Mouse (Mus musculus) liver (tissue): ENCODE measurements around the gene Lsp1.

Experiments
- DNase-seq: peaks from one replicate; pipeline ENCODE4 v3.0.0-alpha.2; 2020; ENCODE audit warnings: mixed read lengths

Lsp1 gene

DNA sequence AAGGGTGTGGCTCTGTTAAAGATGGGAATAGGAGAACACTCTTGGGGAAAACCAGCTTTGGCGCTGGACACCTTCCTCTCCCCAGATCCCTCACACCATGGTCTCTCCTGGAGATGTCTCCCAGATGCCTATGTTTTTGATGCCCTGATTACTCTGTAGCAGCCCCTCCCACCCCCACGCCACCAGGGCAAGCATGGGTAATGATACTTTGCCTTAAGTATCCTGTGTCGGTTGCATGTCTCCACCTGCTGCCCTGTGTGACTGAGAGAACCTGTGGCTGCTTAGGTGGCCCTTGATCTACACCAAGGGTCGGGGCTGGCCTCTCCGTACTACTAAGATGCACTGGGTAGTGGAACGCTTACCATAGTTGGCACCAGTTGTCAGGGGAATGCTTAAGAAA lies 17.4 kb downstream of the Lsp1 start:
- no peak for DNase-seq

DNA sequence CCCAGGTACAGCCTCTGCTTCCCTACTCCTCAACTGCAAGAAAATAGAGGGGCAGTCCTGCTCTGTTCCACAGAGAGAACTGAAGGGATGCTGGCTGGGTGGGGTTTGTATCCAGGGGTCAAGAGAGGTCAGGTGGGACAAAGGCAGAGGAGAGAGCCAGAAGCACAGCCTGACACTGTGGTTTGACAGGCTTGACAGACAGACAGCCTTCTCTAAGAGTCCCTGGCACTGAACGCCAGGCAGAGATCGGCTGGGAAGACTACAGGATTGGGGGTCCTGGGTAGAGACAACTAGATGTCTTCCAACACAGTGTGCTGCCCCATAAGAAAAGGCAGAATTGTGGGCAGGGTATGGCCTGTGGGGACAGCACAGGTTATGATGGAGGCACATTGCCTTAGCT lies 18.0 kb downstream of the Lsp1 start:
- no peak for DNase-seq

DNA sequence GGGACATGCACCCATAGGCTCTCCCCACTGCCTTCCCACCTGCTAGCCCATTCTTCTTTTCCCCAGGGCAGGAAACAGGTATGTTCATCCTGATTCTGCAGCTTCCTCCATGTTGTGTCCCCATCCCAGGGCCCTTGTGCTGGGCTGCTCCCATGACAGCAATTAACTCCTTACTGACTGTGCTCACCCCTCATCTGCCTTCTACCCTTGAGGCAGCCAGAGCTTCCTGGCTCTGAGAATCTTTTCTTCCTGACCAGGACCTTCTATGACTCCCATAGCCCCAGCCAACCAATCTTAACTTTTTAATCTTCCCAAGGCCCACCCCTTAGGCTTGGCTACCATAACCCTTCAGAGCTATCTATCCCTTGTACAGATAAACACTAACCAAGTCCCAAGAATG lies 18.7 kb downstream of the Lsp1 start:
- DNase-seq, result no peak

GRCm38 (mm10) chr7:142479886-142480285 lies 19.3 kb downstream of the Lsp1 start:
- DNase-seq, result no peak

- no peak for DNase-seq
These were observed 20.1 kb downstream of the Lsp1 start for GRCm38 (mm10) chr7:142480661-142481060.

DNA sequence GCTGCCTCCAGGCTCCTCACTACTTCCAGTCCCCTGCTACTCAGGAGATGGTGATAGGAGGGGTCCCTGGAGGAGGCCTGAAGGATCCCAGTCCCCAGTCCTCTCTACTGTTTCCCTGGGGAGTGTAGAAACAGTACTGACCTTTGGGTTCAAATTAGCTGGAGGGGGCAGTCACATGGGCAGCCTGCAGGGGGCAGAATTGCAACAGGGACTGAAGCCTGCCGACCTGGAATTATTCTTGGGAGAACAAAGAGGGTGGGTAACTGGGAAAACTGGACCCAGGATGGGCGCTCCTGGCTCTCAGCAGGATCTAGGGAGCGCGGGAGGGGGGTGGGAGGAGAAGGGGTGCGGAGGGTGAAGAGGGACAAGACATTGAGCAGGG lies 20.6 kb downstream of the Lsp1 start:
- peak; percentile 66 for DNase-seq

DNA sequence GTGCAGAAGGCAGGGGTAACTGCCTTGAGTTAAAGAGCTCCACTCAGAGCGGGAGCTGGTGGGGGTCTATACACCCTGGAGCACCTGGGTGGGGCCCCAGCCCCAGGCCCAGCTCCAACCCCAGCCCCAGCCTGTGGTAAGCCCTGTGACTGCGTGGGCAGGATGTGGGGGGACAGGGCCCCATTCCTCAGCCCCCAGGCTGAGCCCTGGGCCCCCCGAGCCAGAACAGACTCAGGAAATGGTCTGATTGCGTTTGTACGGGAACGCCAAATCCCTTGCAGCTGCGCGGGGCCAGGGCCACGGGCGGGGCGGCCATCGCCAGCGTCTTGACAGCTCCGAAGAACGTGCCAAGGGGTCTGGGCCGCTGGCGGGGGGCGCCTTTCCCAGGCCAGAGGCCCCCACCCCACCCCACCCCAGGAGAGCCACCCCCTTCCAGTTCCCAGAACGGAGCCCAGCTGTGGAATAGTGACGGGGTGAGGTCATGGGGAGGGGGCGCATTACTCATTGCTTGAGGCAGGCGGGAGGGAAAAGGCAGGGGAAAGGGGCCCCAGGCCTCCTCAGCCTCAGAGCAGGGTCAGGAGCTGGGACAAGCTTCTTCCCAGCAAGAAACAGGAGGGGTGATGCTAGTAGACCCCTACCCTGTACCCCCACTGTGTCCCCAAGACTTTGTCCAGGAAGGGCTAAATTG lies 21.1 kb downstream of the Lsp1 start:
- peak; percentile 62 for DNase-seq

DNA sequence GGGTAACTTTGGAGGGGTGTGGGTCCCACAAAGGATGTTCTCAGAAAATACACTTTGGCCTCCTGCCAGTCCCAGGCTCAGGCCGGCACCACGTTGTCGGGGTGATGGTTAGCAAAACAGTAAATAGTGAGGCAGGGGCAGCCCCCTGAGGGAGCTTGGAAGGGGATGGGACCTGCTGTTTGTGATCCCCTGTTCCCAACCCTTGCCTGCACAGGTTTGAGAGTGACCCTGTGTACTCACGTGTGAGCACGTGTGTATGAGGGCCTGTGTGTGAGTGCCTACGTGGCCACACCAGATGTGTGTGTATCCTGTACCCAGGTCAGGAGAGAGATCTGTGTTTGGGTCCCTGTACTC lies 21.6 kb downstream of the Lsp1 start:
- no peak for DNase-seq

DNA sequence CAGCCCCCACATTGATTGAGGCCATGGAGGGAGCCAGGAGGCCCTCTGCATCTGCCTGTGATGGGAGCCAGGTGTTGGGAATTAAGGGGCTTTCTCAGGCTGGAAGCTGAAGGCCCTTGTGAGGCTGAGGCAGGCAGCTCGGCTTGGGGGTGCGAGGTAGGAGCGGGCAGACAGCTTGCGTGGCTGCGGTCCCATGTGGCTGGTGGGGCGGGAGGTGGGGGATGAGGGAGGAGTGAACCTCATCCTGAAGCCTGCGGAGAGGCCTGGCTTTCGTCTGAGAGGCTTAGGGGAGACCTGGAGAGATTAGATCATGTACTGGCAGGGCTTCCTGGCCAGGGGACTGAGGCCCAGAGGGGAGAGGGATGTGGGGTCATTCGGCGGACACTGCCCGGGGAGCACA lies 22.5 kb downstream of the Lsp1 start:
- peak; percentile 58 for DNase-seq

- no peak for DNase-seq
These were observed 24.2 kb downstream of the Lsp1 start for GRCm38 (mm10) chr7:142484780-142485179.

DNA sequence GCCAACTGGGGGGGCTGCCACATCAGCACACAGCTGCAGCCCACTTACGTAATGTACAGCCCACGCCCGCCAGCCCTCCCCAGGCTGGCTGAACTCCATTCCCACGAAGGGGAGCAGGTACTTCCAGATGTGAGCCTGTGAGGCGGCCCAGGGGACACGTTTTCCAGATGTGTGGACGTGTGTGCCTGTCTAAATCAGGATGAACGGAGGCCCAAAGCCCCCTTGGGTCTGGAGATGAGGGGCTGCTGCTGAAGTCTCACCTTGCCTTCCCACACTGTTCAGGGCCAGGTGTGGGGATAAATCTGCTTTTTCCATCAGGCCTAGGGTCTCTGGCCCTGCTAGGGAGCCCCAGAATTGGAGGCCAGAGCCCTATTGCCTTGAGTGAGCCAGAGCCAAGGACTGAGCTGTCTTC lies 26.1 kb downstream of the Lsp1 start:
- DNase-seq, result no peak

GRCm38 (mm10) chr7:142487341-142487859 lies 26.8 kb downstream of the Lsp1 start:
- DNase-seq, result peak; percentile 59

DNA sequence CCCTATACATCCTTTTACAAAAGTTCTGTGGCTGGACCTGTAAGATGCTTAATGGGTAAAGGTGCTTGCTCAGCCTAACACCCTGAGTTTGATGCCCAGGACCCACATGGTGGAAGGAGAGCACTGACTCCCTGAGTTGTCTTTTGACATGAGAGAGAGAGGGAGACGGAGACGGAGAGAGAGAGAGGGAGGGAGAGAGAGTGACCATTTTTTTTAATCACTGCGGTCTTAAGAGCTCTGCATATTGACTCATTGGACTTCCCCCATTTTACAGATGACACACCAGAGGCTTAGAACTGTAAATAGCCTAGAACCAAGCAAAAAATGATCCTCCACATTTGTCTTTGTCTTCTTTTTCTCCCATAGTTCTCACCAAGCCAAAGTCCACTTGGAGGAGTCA lies 27.4 kb downstream of the Lsp1 start:
- DNase-seq, result no peak

DNA sequence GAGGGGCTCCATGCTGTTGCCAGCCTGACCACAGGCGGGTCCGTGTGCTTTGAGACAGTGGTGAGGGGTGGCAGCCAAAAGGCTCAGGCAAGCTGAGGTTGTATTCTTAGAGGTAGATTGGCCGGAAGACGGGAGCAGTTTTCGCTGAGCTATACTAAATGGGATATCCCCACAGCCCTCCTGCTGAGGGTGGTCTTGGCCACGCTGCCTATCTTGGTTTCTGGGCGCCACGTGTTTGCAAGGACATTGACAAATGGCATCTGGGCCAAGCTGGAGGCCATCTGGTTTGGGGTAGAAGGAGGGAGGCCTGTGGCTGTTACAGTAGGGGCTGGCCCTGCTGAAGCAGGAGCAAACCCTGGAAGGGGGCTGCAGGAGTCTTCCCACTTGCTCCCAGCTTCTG lies 32.9 kb downstream of the Lsp1 start:
- peak; percentile 18 for DNase-seq

GRCm38 (mm10) chr7:142496158-142496557 lies 35.5 kb downstream of the Lsp1 start:
- DNase-seq, result no peak

- no peak for DNase-seq
These were observed 36.2 kb downstream of the Lsp1 start for GRCm38 (mm10) chr7:142496800-142497199.

DNA sequence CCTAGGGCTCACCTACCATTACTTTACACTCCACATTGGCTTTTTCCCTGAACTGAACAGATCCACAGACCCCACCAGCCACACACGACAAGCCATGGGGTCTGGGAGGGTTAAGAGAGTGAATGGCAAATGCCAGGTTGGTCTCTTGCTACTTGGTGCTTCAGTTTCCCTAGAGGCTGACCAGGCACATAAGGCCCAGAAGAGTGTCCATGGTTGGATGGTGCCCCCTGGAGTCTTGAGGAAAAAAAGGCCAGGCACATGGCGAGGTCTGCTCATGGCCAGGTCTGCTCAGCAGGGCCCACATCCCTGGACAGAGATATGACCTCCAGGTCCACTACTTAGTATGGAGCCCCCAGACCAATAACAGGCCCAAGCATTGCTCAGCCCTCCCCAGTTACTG lies 37.2 kb downstream of the Lsp1 start:
- no peak for DNase-seq

DNA sequence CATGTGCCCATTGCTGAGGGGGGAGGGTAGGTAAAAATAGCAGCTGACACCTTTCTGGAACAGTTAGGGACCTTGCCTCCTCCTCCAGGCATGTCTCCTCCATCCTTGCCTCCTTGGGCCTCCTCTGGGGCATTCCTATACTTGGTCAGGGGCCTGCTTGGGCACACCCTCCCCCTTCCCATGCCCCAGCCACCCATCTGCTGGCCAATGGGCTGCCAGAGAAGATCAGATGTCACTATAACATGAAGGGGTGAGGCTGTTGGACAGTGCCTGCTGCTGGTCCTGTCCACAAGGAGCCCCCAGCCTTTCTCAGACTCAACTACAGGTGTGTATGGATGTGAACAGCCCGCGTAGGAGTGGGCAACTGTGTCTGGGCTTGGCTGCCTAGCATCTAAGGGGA lies 38.0 kb downstream of the Lsp1 start, which contains the start of gene Tnnt3:
TSS of gene Tnnt3 (plus strand) at position 262 of the 400 bp plus-strand sequence.
- DNase-seq, result no peak

GRCm38 (mm10) chr7:142499010-142499721 lies 38.6 kb downstream of the Lsp1 start:
- DNase-seq, result no peak

DNA sequence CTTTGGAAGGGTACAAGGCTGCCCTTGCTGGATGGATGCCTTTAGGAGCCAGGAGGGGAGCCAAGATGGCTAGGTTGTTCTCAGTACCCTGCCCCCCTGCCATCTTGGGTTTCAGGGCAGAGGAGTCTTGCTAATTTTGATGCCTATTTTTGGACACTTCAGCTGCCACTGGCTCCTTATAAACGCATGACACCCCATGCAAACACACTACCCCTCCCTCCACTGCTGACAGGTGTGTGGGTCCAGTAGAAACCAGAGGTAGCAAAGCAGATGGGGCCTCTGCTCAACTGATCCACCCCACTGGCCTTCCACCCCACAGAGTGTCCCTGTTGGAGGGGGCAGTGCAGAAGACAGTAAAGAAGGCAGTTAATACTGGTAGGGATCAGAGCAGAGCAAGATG lies 39.4 kb downstream of the Lsp1 start:
- no peak for DNase-seq

GRCm38 (mm10) chr7:142503206-142503605 lies 42.6 kb downstream of the Lsp1 start:
- DNase-seq, result no peak

DNA sequence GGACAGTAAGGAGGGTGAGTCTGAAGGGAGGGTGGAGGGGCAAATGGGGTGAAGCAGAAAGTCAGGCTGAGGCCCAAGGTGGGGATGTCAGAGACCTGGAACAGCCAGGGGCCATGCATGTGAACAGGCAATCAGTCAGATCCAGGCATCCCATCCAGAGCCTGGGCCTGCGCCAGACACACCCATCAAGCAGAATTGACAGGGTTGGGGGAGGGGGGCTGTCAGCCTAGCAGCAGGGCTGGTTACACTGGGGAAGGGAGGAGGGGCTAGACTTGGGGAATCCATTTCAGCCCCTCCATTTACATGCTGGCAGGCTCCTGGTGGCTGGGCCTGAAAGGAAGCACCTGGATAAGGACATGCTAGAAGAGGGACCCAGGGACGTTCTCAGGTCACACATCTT lies 45.3 kb downstream of the Lsp1 start:
- DNase-seq, result peak; percentile 21

- no peak for DNase-seq
These were observed 45.9 kb downstream of the Lsp1 start for GRCm38 (mm10) chr7:142506501-142506900.

DNA sequence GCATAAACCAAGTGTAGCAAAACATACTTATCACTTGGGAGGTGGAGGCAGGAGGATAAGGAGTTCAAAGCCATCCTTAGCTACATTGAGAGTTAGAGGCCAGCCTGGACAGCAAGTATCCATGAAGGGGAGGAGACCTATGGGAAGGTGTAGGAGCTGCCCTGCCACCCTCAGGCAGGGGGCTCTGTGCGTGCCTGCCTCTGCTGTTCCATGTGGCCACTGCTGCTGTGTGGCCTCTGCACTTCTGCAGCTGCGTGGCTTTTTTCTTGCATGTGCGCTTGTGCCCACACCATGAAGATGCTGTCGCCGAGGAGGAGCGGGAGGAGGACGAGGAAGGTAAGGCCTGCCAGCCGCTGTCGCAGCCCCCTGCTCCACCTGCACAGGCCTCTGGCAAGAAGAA lies 46.8 kb downstream of the Lsp1 start:
- DNase-seq, result no peak

DNA sequence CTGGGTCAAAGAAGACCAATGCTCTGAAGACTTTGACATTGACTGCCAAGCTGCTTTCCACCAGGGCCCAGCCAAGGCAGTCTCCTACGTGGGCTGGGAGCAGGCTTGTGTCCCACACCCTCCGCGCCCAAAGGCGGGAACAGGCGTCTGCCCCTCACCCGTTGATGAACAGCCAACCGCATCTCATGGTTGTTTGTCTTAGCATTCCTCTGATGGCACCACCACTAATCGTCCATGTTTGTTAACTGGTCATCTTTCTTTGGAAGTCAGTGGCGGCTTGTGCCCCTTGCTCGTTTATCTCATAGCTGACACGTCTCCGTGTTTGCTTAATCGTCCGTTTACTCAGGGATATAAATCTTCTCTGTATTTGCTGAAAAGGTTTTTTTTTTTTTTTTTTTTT lies 48.9 kb downstream of the Lsp1 start:
- no peak for DNase-seq
